Mouse (Mus musculus) C2C12 (cell line): ENCODE data around the gene Grm6. TPM values are rescaled to one million over a fixed set of nuclear protein-coding genes. Genes with fewer than 3 reads are reported as not detected.

Source experiments
- H3K27me3 ChIP-seq: one replicate; pipeline ENCODE4 v1.6.1; 2011; ENCODE audit not compliant: control insufficient read depth, insufficient read depth, insufficient read length
- H3K36me3 ChIP-seq: one replicate; pipeline ENCODE4 v1.6.1; 2011; ENCODE audit not compliant: control insufficient read depth, insufficient read depth
- H3K4me3 ChIP-seq: one replicate; pipeline ENCODE4 v1.5.1; 2011; ENCODE audit warnings: mild to moderate bottlenecking, control low read depth; ENCODE audit not compliant: poor library complexity, insufficient read depth, severe bottlenecking
- H3K79me2 ChIP-seq: one replicate; pipeline ENCODE4 v1.6.1; 2011; ENCODE audit not compliant: control insufficient read depth, insufficient read depth
- H3K79me3 ChIP-seq: one replicate; pipeline ENCODE4 v1.6.1; 2011; ENCODE audit warnings: low read depth, control low read depth
- H3ac ChIP-seq: one replicate; pipeline ENCODE3; 2011; ENCODE audit warnings: low read depth; ENCODE audit not compliant: control insufficient read depth, insufficient read length
- CEBPB ChIP-seq: IDR thresholded peaks from one replicate; pipeline ENCODE4 v1.6.1; 2011; ENCODE audit warnings: low read depth, mild to moderate bottlenecking, control low read depth, moderate library complexity
- CTCF ChIP-seq: IDR thresholded peaks from one replicate; pipeline ENCODE4 v1.5.1; 2011; ENCODE audit not compliant: control insufficient read depth, insufficient read depth, insufficient read length
- FOSL1 ChIP-seq: IDR thresholded peaks from one replicate; pipeline ENCODE4 v1.8.0; 2011; ENCODE audit warnings: mild to moderate bottlenecking, low read length; ENCODE audit not compliant: poor library complexity, insufficient read depth, severe bottlenecking
- MAX ChIP-seq: IDR thresholded peaks from one replicate; pipeline ENCODE4 v1.6.1; 2011; ENCODE audit warnings: mild to moderate bottlenecking, control low read depth
- MYOD1 ChIP-seq: IDR thresholded peaks from one replicate; pipeline ENCODE4 v1.6.1; 2011; ENCODE audit warnings: low read depth; ENCODE audit not compliant: control insufficient read depth, insufficient read length
- MYOG ChIP-seq: IDR thresholded peaks from one replicate; pipeline ENCODE4 v1.6.1; 2011; ENCODE audit not compliant: control insufficient read depth, insufficient read length; ENCODE audit errors: extremely low read depth
- USF1 ChIP-seq: IDR thresholded peaks from one replicate; pipeline ENCODE4 v1.6.1; 2011; ENCODE audit warnings: low read depth, mild to moderate bottlenecking, control low read depth, moderate library complexity
- polyA plus RNA-seq: library from polyadenylated mRNA; unstranded; fragments of >200 nt; fragmentation: generic; extraction: Trizol; gene quantifications from one replicate; pipeline ENCODE4 v1.2.1, GENCODE M21; 2012; ENCODE audit warnings: missing spikeins

Grm6 gene
- polyA plus RNA-seq, 1 experiment = not detected

GRCm38 (mm10) chr11:50841023-50841735, 9.3 kb upstream of the Grm6 start, which contains the start of gene Zfp879:
Zfp879 (minus strand) TSS chr11:50841552.
- Histone ChIP-seq H3K79me3 (no peaks in the 10 kb centered on the region), H3K27me3 (peaks cover 15% of the 10 kb centered on the region), H3ac (no peak within 1 kb of the TSS), H3K36me3 (no peaks in the 10 kb centered on the region), H3K4me3 (no peak within 1 kb of the TSS), H3K79me2 (no peaks in the 10 kb centered on the region)
- TF ChIP-seq MYOD1 (no peak), USF1 (no peak), MAX (no peak), FOSL1 (no peak), CEBPB (no peak), CTCF (no peak), MYOG (no peak)

GRCm38 (mm10) chr11:50845951-50846350, 4.5 kb upstream of the Grm6 start:
- Histone ChIP-seq H3K27me3 (peaks cover 52% of the 10 kb centered on the region), H3K36me3 (no peaks in the 10 kb centered on the region), H3K4me3 (no peak overlapping the region), H3K79me3 (no peaks in the 10 kb centered on the region), H3ac (no peak overlapping the region), H3K79me2 (no peaks in the 10 kb centered on the region)
- TF ChIP-seq USF1 (no peak), CTCF (no peak), FOSL1 (no peak), MAX (no peak), MYOD1 (no peak), MYOG (no peak), CEBPB (no peak)

DNA sequence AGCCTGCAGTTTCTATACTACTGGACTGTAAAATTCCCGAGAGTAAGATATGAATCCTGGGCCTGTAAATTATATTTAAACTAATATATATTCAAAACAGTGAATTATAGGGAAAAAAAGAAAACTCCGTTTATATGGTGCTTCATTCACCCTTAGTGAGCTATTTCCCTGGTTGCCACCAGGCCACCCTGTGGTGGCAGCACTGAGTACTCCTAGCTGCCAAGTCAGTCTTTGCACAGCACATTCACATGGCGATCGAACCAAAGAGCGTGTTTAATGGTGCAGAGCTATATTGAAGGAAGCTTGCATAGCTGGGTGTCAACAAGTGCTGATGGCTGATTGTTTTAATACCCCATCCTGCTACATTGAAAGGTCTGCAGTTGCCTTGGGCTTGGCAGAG, 3.4 kb upstream of the Grm6 start:
- H3K79me3 ChIP-seq = no peaks in the 10 kb centered on the region
- TF ChIP-seq CTCF (no peak), MYOD1 (no peak), MAX (no peak), CEBPB (no peak), FOSL1 (no peak), MYOG (no peak), USF1 (no peak)
- H3ac ChIP-seq = no peak overlapping the region
- H3K27me3 ChIP-seq = peaks cover 57% of the 10 kb centered on the region
- H3K4me3 ChIP-seq = no peak overlapping the region
- H3K36me3 ChIP-seq = no peaks in the 10 kb centered on the region
- no peaks in the 10 kb centered on the region for H3K79me2 ChIP-seq

DNA sequence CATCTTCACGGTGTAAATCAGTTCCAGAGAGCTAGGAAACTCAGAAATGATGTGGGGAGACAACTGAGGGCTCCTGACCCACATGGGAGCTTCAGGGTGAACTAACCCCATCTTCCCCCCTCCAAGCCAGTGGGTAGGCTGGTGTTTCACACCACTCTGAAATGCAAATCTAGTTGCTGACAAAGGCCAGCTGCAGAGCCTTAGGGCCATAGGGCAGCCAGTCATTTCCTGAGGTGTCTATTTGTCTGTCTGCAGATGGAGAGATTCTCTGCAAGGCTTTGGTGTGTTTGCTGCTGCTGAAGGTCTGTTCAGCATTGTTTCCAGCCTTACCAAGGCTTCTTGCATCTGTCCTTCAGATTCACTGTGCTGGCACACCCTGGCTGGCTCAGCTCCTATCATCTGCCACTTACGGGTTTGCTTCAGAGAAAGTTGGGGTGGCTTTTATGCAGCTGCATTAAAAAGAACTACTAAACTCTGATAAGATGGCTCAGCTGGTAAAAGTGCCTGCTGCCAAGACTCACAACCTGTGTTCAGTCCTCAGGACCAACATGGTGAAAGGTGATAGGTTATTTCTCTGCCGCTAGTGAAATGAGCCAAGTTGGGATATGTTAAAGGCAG, 1.9 kb upstream of the Grm6 start:
- H3ac ChIP-seq = no peak overlapping the region
- H3K36me3 ChIP-seq = no peaks in the 10 kb centered on the region
- H3K79me3 ChIP-seq = no peaks in the 10 kb centered on the region
- H3K79me2 ChIP-seq = no peaks in the 10 kb centered on the region
- H3K4me3 ChIP-seq = no peak overlapping the region
- peaks cover 69% of the 10 kb centered on the region for H3K27me3 ChIP-seq
- TF ChIP-seq CEBPB = no peak
- TF ChIP-seq MAX = no peak
- no peak for TF ChIP-seq FOSL1
- no peak for TF ChIP-seq USF1
- no peak for TF ChIP-seq MYOD1
- no peak for TF ChIP-seq CTCF
- TF ChIP-seq MYOG = no peak

- Histone ChIP-seq H3K4me3 (no peak overlapping the region), H3K36me3 (no peaks in the 10 kb centered on the region), H3K79me3 (no peaks in the 10 kb centered on the region), H3K27me3 (peaks cover 75% of the 10 kb centered on the region), H3ac (no peak overlapping the region), H3K79me2 (no peaks in the 10 kb centered on the region)
- TF ChIP-seq MYOD1 = no peak
These were observed 1.2 kb upstream of the Grm6 start for GRCm38 (mm10) chr11:50849310-50849709.

DNA sequence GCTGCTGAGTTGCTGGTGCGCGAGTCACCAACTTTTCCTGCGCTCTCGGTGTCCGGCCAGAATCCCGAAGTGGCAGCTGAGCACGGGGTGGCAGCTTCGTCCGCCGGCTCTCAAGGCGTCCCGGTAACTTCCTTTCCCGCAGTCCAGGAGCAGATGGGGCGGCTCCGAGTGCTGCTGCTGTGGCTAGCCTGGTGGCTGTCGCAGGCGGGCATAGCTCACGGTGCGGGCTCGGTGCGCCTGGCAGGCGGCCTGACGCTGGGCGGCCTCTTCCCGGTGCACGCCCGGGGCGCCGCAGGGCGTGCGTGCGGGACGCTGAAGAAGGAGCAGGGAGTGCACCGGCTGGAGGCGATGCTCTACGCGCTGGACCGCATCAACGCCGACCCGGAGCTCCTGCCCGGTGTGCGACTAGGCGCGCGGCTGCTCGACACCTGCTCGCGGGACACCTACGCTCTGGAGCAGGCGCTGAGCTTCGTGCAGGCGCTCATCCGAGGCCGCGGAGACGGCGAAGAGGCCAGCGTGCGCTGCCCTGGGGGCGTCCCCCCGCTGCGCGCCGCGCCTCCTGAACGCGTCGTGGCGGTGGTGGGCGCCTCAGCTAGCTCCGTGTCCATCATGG, 610 bp downstream of the Grm6 start:
- TF ChIP-seq CTCF (no peak), USF1 (no peak), FOSL1 (no peak), CEBPB (no peak), MAX (no peak), MYOG (no peak), MYOD1 (no peak)
- Histone ChIP-seq H3ac (no peak overlapping the region), H3K27me3 (peaks cover 67% of the 10 kb centered on the region), H3K4me3 (no peak overlapping the region), H3K79me3 (no peaks in the 10 kb centered on the region), H3K79me2 (no peaks in the 10 kb centered on the region), H3K36me3 (no peaks in the 10 kb centered on the region)
